Mouse (Mus musculus) bone marrow macrophage, adult 2 months (primary cell): ENCODE data around the gene Gm21996. TPM values are rescaled to one million over a fixed set of nuclear protein-coding genes. Genes with fewer than 3 reads are reported as not detected.
"Not testable (repeated sequence)": the region's sequence is repeated elsewhere in the genome, so short reads cannot be mapped to it uniquely, and the experiment has no call there.

Source experiments
- H3K27ac ChIP-seq: 2 replicates; pipeline ENCODE4 v1.5.1; 2012; ENCODE audit warnings: low read depth, low read length; ENCODE audit not compliant: insufficient read depth
- H3K4me1 ChIP-seq: 2 replicates; pipeline ENCODE4 v1.6.1; 2012; ENCODE audit warnings: low read length; ENCODE audit not compliant: control insufficient read depth, insufficient read depth
- H3K4me3 ChIP-seq: 2 replicates; pipeline ENCODE4 v1.5.1; 2012; ENCODE audit warnings: mild to moderate bottlenecking, low read length, moderate library complexity; ENCODE audit not compliant: insufficient read depth
- polyA plus RNA-seq: library from polyadenylated mRNA; stranded (reverse); fragments of >200 nt; gene quantifications from 2 replicates; pipeline ENCODE4 v1.2.4, GENCODE M21; 2012; ENCODE audit not compliant: missing spikeins, insufficient read depth, insufficient read length

Gene Gm21996
- not detected in 2 replicates for polyA plus RNA-seq

- not testable (repeated sequence) for H3K4me3 ChIP-seq, H3K27ac ChIP-seq, H3K4me1 ChIP-seq
Measured at GRCm38 (mm10) chrY:89745432-89745831, at the start of gene Gm21996. Gene Gm21996 (minus strand): TSS chrY:89745532.
